Mouse (Mus musculus) liver, embryonic 13.5 days (tissue): ENCODE data around the gene Arhgap45. TPM values are rescaled to one million over a fixed set of nuclear protein-coding genes. Genes with fewer than 3 reads are reported as not detected.

Source experiments
- ATAC-seq: fragments of 200-750 bp; cut with Nextera tagmentation; 2 replicates; pipeline ENCODE4 v1.8.0; 2017; ENCODE audit warnings: low read depth, mild to moderate bottlenecking, moderate number of reproducible peaks, moderate library complexity
- DNase-seq: peaks from one replicate; pipeline ENCODE4 v3.0.0; 2022
- H3K27ac ChIP-seq: fragments of 300-500 bp; sonication (generic); 2 replicates; pipeline ENCODE4 v1.5.1; 2015; ENCODE audit warnings: moderate library complexity, mild to moderate bottlenecking, inconsistent platforms
- H3K27me3 ChIP-seq: fragments of 300-500 bp; sonication (generic); 2 replicates; pipeline ENCODE4 v1.6.1; 2015; ENCODE audit warnings: mild to moderate bottlenecking, inconsistent platforms
- H3K36me3 ChIP-seq: fragments of 300-500 bp; sonication (generic); 2 replicates; pipeline ENCODE4 v1.6.1; 2015; ENCODE audit warnings: mild to moderate bottlenecking, inconsistent platforms
- H3K4me1 ChIP-seq: fragments of 300-500 bp; sonication (generic); replicated peaks from 2 replicates; pipeline ENCODE4 v1.6.1; 2015; ENCODE audit warnings: inconsistent platforms
- H3K4me2 ChIP-seq: fragments of 300-500 bp; sonication (generic); 2 replicates; pipeline ENCODE4 v1.6.1; 2015; ENCODE audit warnings: inconsistent platforms, mild to moderate bottlenecking, moderate library complexity
- H3K4me3 ChIP-seq: fragments of 300-500 bp; sonication (generic); replicated peaks from 2 replicates; pipeline ENCODE4 v1.5.1; 2015; ENCODE audit warnings: mild to moderate bottlenecking, inconsistent platforms
- H3K9ac ChIP-seq: fragments of 300-500 bp; sonication (generic); 2 replicates; pipeline ENCODE4 v1.6.1; 2015; ENCODE audit warnings: mild to moderate bottlenecking, inconsistent platforms
- H3K9me3 ChIP-seq: fragments of 300-500 bp; sonication (generic); replicated peaks from 2 replicates; pipeline ENCODE4 v1.6.1; 2016; ENCODE audit warnings: inconsistent platforms
- WGBS: fragments of 180-500 bp; shearing (Covaris S2); methylation state at CpG from one replicate; pipeline ENCODE4 v1.1.7; 2015; ENCODE audit not compliant: insufficient replicate concordance; 5-methylcytosine and 5-hydroxymethylcytosine counted together
- polyA plus RNA-seq: library from polyadenylated mRNA; unstranded; fragments of >200 nt; fragmentation: Nextera tagmentation; extraction: Ambion mirVana; gene quantifications from 2 replicates; pipeline ENCODE4 v1.2.1, GENCODE M21; 2015

Gene Arhgap45
- polyA plus RNA-seq, 1 experiment from 2014 or later: 14.3 TPM

DNA sequence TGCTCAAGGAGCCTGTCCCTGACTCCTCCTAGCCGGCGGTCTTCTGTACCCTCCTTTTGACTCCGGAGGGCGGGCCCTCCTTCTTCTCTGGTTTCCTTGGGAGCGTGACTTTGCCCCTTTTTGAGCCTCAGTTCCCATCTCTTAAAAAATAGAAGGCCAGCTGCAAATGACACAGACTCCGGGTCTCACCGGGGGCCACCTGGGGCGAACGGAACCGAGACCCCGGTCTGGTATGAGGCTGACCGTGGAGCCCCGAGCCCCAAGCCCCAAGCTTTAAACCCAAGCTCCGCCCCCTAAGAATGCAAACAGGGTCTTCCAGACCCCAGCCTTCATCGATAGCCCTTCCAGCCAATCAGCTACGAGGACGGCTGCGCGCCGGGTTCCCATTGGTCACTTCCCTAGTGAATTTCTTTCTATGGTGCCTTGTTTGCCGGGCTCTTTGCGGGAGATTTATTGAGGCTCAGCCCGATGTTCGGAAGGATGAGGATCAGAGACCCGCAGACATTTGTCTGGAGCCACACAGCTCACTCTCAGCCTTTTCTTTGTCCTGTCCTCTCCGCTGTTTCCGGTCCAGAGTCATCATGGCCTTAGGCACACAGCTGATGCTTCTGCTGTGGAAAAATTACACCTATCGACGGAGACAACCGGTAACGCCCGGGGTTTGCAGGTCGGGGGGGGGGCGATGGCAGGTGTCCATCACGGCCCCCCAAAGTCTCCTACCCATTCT, 19.3 kb upstream of the Arhgap45 start:
- DNase-seq (peak; percentile 83), ATAC-seq (peak; percentile 77)
- Histone ChIP-seq H3K9ac (peak overlapping the region; percentile 84), H3K36me3 (peaks cover 61% of the 10 kb centered on the region), H3K27ac (peak overlapping the region; percentile 95), H3K4me2 (peak overlapping the region; percentile 85), H3K27me3 (peaks cover 5% of the 10 kb centered on the region; the same call in 1 of the 2 replicates), H3K4me3 (peak overlapping the region; percentile 72), H3K4me1 (peaks cover 76% of the 10 kb centered on the region), H3K9me3 (peaks cover under 1% of the 10 kb centered on the region; the same call in 1 of the 2 replicates)
- WGBS: under 1% methylated on average over 35 of the region's 35 CpGs

DNA sequence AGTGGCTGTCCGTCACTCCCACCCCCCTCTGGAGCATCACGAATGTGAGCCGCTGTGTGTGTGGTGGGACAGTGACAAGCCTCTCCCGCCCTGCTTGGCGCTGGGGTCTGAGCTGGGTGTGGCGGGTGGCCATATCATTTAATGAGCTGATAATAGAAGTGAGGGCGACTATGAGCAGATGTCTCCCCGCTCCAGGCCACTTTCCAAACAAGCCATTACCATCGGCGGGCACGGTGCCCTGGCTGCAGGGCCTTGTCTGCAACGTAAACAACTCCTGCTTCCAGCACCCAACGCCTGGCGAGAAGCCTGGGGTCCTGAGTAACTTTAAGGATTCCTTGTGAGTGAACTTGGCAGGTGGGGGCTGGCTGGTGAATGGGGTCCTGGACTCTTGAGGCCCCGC, 18.6 kb upstream of the Arhgap45 start:
- Histone ChIP-seq H3K27me3 (peaks cover 6% of the 10 kb centered on the region; the same call in 1 of the 2 replicates), H3K4me1 (peaks cover 83% of the 10 kb centered on the region), H3K9me3 (no peaks in the 10 kb centered on the region), H3K4me3 (peak overlapping the region; percentile 72), H3K9ac (peak overlapping the region; percentile 84), H3K36me3 (peaks cover 61% of the 10 kb centered on the region), H3K4me2 (peak overlapping the region; percentile 85), H3K27ac (peak overlapping the region; percentile 95)
- 17% methylated on average over 15 of the region's 15 CpGs for WGBS
- ATAC-seq: peak; percentile 30
- no peak for DNase-seq

DNA sequence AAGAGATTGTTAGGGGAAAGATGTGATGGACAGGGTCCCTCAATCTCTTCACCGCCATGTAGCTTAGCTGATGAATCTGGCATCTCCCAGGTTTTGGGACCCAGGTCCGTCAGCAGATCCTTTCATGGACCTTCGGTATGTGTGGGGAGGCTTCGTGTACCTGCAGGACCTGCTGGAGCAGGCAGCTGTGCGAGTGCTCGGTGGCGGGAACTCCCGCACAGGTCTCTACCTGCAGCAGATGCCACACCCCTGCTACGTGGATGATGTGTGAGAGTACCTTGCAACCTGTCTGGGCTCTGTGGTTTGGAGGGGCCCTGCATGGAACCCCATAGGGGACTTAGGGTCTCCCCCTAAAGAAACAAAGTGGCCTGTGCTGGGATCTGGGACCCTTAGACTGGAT, 14.5 kb upstream of the Arhgap45 start:
- peaks cover 73% of the 10 kb centered on the region for H3K36me3 ChIP-seq
- ATAC-seq: no peak
- 85% methylated on average over 9 of the region's 9 CpGs for WGBS
- no peak overlapping the region for H3K27ac ChIP-seq
- H3K4me1 ChIP-seq: peaks cover 74% of the 10 kb centered on the region
- H3K9ac ChIP-seq: no peak overlapping the region
- H3K4me3 ChIP-seq: no peak overlapping the region
- no peaks in the 10 kb centered on the region for H3K9me3 ChIP-seq
- no peak for DNase-seq
- H3K4me2 ChIP-seq: no peak overlapping the region
- peaks cover 9% of the 10 kb centered on the region; the same call in 1 of the 2 replicates for H3K27me3 ChIP-seq

DNA sequence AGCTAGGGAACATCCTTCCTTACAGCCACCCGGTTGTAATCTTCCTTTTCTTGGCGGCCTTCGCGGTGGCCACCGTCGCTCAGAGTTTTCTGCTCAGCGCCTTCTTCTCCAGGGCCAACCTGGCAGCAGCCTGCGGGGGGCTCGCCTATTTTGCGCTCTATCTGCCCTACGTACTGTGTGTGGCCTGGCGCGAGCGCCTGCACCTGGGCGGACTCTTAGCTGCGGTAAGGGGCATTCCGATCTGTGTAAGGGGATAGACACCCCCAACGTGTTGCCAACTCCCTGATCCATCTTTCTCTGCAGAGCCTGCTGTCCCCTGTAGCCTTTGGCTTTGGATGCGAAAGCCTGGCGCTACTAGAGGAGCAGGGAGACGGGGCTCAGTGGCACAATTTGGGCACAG, 13.6 kb upstream of the Arhgap45 start:
- Histone ChIP-seq H3K4me2 (peak overlapping the region; percentile 33), H3K36me3 (peaks cover 82% of the 10 kb centered on the region), H3K4me3 (no peak overlapping the region), H3K9ac (peak overlapping the region; percentile 28; the same call in 1 of the 2 replicates), H3K27ac (peak overlapping the region; percentile 62), H3K9me3 (no peaks in the 10 kb centered on the region), H3K4me1 (peaks cover 69% of the 10 kb centered on the region), H3K27me3 (peaks cover 9% of the 10 kb centered on the region; the same call in 1 of the 2 replicates)
- DNase-seq: no peak
- no peak for ATAC-seq
- WGBS: 63% methylated on average over 21 of the region's 21 CpGs

DNA sequence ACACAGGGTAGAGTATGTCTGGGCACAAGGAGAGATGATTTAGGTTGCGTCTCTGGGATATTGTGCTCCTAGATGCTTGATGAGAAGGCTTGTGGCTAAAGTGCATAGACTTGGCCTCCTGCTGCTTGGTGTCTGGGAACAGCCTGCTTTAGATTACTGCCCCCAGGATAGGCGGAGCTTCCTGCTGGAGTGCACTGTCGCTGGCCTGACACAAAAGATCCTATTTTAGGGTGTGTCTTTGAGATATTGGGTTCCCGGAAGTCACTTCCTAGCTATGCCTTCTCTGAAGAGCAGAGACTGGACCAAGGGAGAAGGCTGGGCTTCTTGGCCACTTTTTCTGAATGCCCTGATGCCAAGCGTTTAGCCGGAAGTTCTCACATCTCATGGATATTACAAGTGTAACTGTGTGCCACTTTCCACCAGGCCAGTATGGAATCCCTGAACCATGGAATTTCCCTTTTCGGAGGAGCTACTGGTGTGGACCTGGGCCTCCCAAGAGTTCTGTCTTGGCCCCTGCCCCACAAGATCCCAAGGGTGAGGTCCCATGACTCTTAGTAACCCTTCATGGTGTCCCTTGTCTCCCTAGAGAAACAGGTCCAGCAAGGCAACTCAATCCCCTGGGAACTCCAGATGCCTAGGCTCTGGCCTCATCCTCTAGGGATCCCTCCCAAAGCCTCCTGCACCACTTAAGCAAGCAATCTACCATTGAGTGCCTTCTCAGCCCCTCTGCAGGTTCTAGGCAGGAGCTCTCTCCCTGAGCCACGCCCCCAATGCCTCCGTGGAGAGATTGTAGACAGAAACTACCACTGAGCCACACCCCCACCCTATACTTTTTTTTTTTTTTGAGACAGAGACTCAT, 12.8 kb upstream of the Arhgap45 start:
- H3K27me3 ChIP-seq: peaks cover 9% of the 10 kb centered on the region; the same call in 1 of the 2 replicates
- H3K9ac ChIP-seq: peak overlapping the region; percentile 28; the same call in 1 of the 2 replicates
- H3K36me3 ChIP-seq: peaks cover 85% of the 10 kb centered on the region
- ATAC-seq (peak; percentile 59), DNase-seq (peak; percentile 58)
- H3K27ac ChIP-seq: peak overlapping the region; percentile 62
- H3K4me1 ChIP-seq: peaks cover 61% of the 10 kb centered on the region
- peak overlapping the region; percentile 33 for H3K4me2 ChIP-seq
- 35% methylated on average over 9 of the region's 9 CpGs for WGBS
- H3K9me3 ChIP-seq: no peaks in the 10 kb centered on the region
- no peak overlapping the region; the same call in 1 of the 2 replicates for H3K4me3 ChIP-seq

DNA sequence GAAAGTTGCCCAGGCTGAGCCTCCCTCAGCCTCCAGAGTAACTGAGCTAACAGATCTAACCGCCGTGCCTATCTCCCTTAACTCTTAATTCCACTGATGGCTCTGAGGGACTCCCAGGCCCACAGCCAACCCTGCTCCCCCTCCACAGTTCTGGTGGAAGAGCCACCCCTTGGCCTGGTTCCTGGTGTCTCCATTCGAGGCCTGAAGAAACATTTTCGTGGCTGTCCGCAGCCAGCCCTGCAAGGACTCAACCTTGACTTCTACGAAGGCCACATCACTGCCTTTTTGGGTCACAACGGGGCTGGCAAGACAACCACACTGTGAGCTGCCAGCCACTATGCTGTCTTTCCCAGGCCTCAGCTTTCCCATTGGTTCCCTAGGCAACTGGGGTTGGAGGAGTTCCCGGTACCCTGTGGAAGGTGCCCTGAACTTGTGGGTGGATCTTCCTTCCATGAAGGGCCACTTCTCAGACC, 12.2 kb upstream of the Arhgap45 start:
- peaks cover 9% of the 10 kb centered on the region; the same call in 1 of the 2 replicates for H3K27me3 ChIP-seq
- no peak overlapping the region for H3K4me3 ChIP-seq
- peaks cover 85% of the 10 kb centered on the region for H3K36me3 ChIP-seq
- H3K9me3 ChIP-seq: no peaks in the 10 kb centered on the region
- no peak for ATAC-seq
- no peak overlapping the region for H3K9ac ChIP-seq
- no peak overlapping the region; the same call in 1 of the 2 replicates for H3K4me2 ChIP-seq
- DNase-seq: no peak
- 67% methylated on average over 8 of the region's 8 CpGs for WGBS
- no peak overlapping the region for H3K27ac ChIP-seq
- H3K4me1 ChIP-seq: peaks cover 55% of the 10 kb centered on the region

DNA sequence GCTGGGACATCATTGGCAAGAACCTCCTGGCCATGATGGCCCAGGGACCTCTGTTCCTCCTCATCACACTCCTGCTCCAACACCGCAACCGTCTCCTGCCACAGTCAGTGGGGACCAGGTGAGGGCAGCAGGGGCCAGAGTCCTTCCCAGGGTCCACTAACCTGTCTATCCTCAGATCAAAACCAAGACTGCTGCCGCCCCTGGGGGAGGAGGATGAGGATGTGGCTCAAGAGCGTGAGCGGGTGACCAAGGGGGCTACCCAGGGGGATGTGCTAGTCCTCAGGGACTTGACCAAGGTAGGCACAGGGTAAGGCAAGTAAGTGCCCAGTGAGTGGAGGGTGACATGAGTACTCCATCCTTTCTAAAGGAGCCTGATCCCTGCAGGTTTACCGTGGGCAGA, 4.7 kb upstream of the Arhgap45 start:
- no peak overlapping the region for H3K9ac ChIP-seq
- H3K4me2 ChIP-seq: no peak overlapping the region
- WGBS: 92% methylated on average over 6 of the region's 6 CpGs
- DNase-seq (no peak), ATAC-seq (no peak)
- peaks cover 19% of the 10 kb centered on the region for H3K27me3 ChIP-seq
- H3K27ac ChIP-seq: no peak overlapping the region
- H3K9me3 ChIP-seq: peaks cover 15% of the 10 kb centered on the region
- peaks cover 91% of the 10 kb centered on the region for H3K36me3 ChIP-seq
- no peak overlapping the region for H3K4me3 ChIP-seq
- H3K4me1 ChIP-seq: peaks cover 32% of the 10 kb centered on the region

DNA sequence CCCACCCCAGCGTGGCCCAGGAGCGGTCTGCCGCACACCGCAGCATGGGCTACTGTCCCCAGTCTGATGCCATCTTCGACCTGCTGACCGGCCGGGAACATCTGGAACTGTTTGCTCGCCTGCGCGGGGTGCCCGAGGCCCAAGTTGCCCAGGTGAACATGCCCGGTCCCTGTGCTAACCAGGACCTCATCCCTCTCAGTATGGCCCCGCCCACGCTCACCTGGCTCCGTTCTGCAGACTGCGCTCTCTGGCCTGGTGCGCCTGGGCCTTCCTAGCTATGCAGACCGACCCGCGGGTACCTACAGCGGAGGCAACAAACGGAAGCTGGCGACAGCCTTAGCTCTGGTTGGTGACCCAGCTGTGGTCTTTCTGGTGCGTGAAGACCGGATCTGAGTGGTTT, 2.8 kb upstream of the Arhgap45 start:
- 77% methylated on average over 25 of the region's 25 CpGs for WGBS
- peaks cover 72% of the 10 kb centered on the region for H3K36me3 ChIP-seq
- peaks cover 19% of the 10 kb centered on the region for H3K27me3 ChIP-seq
- H3K9me3 ChIP-seq: peaks cover 15% of the 10 kb centered on the region
- H3K4me2 ChIP-seq: no peak overlapping the region
- no peak for ATAC-seq
- H3K9ac ChIP-seq: no peak overlapping the region
- DNase-seq: no peak
- peaks cover 49% of the 10 kb centered on the region for H3K4me1 ChIP-seq
- no peak overlapping the region for H3K4me3 ChIP-seq
- no peak overlapping the region for H3K27ac ChIP-seq

DNA sequence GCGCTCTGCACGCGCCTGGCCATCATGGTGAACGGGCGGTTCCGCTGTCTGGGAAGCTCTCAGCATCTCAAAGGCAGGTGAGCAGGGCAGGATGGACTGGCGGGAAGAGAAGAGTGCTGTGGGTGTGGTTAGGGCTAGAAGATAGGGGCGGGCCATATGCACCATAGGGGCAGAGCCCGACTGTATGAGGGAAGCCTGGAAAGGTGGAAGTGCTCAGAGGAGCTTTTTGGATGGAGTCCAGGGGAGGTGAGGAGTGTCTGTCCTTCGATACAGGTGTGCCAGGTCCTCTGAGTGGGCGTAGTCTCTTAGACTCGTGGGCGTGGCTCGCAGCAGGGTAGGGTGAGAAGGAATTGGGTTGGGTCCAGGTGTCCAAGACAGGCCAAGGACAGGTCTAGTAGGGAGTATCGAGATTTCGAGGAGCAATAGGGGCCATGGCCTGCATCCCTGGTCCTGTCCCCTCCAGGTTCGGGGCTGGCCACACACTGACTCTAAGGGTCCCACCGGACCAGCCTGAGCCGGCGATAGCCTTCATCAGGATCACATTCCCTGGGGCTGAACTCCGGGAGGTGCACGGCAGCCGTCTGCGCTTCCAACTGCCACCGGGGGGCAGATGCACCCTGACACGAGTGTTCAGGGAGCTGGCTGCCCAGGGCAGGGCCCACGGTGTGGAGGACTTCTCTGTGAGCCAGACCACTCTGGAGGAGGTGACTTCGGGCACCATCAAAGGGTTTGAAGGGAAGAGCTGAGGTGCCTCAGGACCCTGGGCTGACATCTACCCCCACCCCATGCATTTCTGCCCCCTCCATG, 1.8 kb upstream of the Arhgap45 start:
- peaks cover 65% of the 10 kb centered on the region for H3K36me3 ChIP-seq
- DNase-seq: no peak
- H3K27ac ChIP-seq: peak overlapping the region; percentile 15
- ATAC-seq: no peak
- no peak overlapping the region for H3K4me2 ChIP-seq
- no peak overlapping the region for H3K9ac ChIP-seq
- peaks cover 19% of the 10 kb centered on the region for H3K27me3 ChIP-seq
- WGBS: 61% methylated on average over 28 of the region's 28 CpGs
- H3K9me3 ChIP-seq: peaks cover 15% of the 10 kb centered on the region
- no peak overlapping the region for H3K4me3 ChIP-seq
- peaks cover 59% of the 10 kb centered on the region for H3K4me1 ChIP-seq

DNA sequence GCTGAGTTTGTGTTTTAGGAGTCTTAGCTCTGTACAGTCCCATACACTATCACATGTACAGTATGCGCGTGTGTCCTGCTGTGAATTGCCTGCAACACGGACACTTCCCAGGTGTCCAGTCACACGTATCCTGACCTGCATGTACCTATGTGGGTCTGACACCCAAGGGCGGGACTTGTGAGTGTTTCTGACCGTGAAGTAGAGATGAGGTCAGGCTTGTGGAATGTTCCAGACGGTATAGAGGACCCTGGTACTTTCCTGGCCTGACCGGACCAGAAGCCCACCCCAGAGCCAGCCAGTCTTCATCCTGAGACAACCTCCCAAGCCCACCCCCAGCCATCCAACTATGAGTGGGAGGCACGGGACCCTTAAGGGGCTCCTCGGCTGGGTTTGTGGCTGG, 870 bp upstream of the Arhgap45 start:
- H3K27ac ChIP-seq: peak overlapping the region; percentile 84
- peak overlapping the region; percentile 78; the same call in 1 of the 2 replicates for H3K4me2 ChIP-seq
- DNase-seq (no peak), ATAC-seq (no peak)
- H3K27me3 ChIP-seq: peaks cover 19% of the 10 kb centered on the region
- 81% methylated on average over 10 of the region's 10 CpGs for WGBS
- H3K9ac ChIP-seq: no peak overlapping the region
- peaks cover 7% of the 10 kb centered on the region for H3K9me3 ChIP-seq
- H3K4me1 ChIP-seq: peaks cover 68% of the 10 kb centered on the region
- no peak overlapping the region for H3K4me3 ChIP-seq
- H3K36me3 ChIP-seq: peaks cover 60% of the 10 kb centered on the region
